Mouse (Mus musculus) megakaryocyte, embryonic 14.5 days (primary cell): Measurements from ENCODE around the gene Gja4.

Experiments used
- FLI1 ChIP-seq: IDR thresholded peaks from 2 replicates; pipeline ENCODE4 v1.6.1; 2012; ENCODE audit warnings: low read length, inconsistent platforms, mixed read lengths
- GATA1 ChIP-seq: IDR thresholded peaks from 3 replicates; pipeline ENCODE4 v1.6.1; 2012; ENCODE audit warnings: mixed read lengths, low read length, inconsistent platforms, borderline replicate concordance

- no peak for TF ChIP-seq GATA1
- no peak for TF ChIP-seq FLI1
These were observed 31.2 kb upstream of the Gja4 start for GRCm38 (mm10) chr4:127345000-127345399.
